Mouse (Mus musculus) hindbrain, embryonic 15.5 days (tissue): ENCODE measurements around the gene Akap13. TPM values are rescaled to one million over a fixed set of nuclear protein-coding genes. Genes with fewer than 3 reads are reported as not detected.
"Not testable (repeated sequence)": the region's sequence is repeated elsewhere in the genome, so short reads cannot be mapped to it uniquely, and the experiment has no call there.

Source experiments
- ATAC-seq: fragments of 200-750 bp; cut with Nextera tagmentation; 2 replicates; pipeline ENCODE4 v1.8.0; 2017; ENCODE audit warnings: low read depth, moderate number of reproducible peaks, moderate TSS enrichment; ENCODE audit not compliant: low FRiP score
- H3K27ac ChIP-seq: fragments of 300-500 bp; sonication (generic); replicated peaks from 2 replicates; pipeline ENCODE4 v1.5.1; 2015; ENCODE audit warnings: mild to moderate bottlenecking, inconsistent platforms
- H3K27me3 ChIP-seq: fragments of 300-500 bp; sonication (generic); 2 replicates; pipeline ENCODE4 v1.6.1; 2015; ENCODE audit warnings: control low read depth, inconsistent platforms
- H3K36me3 ChIP-seq: fragments of 300-500 bp; sonication (generic); 2 replicates; pipeline ENCODE4 v1.6.1; 2015; ENCODE audit warnings: control low read depth, inconsistent platforms
- H3K4me1 ChIP-seq: fragments of 300-500 bp; sonication (generic); replicated peaks from 2 replicates; pipeline ENCODE4 v1.6.1; 2015; ENCODE audit warnings: control low read depth, inconsistent platforms
- H3K4me2 ChIP-seq: fragments of 300-500 bp; sonication (generic); 2 replicates; pipeline ENCODE4 v1.6.1; 2015; ENCODE audit warnings: moderate library complexity, mild to moderate bottlenecking, inconsistent platforms
- H3K4me3 ChIP-seq: fragments of 300-500 bp; sonication (generic); 2 replicates; pipeline ENCODE4 v1.5.1; 2015; ENCODE audit warnings: mild to moderate bottlenecking, inconsistent platforms
- H3K9ac ChIP-seq: fragments of 300-500 bp; sonication (generic); 2 replicates; pipeline ENCODE4 v1.6.1; 2015; ENCODE audit warnings: inconsistent platforms
- H3K9me3 ChIP-seq: fragments of 300-500 bp; sonication (generic); 2 replicates; pipeline ENCODE4 v1.6.1; 2016; ENCODE audit warnings: control low read depth, inconsistent platforms
- WGBS: fragments of 180-500 bp; shearing (Covaris S2); methylation state at CpG from one replicate; pipeline ENCODE4 v1.1.7; 2015; 5-methylcytosine and 5-hydroxymethylcytosine counted together
- polyA plus RNA-seq: library from polyadenylated mRNA; unstranded; fragments of >200 nt; fragmentation: Nextera tagmentation; extraction: Ambion mirVana; gene quantifications from 2 replicates; pipeline ENCODE4 v1.2.1, GENCODE M21; 2015

Gene Akap13
- polyA plus RNA-seq, 1 experiment from 2014 or later = 15.3 TPM

DNA sequence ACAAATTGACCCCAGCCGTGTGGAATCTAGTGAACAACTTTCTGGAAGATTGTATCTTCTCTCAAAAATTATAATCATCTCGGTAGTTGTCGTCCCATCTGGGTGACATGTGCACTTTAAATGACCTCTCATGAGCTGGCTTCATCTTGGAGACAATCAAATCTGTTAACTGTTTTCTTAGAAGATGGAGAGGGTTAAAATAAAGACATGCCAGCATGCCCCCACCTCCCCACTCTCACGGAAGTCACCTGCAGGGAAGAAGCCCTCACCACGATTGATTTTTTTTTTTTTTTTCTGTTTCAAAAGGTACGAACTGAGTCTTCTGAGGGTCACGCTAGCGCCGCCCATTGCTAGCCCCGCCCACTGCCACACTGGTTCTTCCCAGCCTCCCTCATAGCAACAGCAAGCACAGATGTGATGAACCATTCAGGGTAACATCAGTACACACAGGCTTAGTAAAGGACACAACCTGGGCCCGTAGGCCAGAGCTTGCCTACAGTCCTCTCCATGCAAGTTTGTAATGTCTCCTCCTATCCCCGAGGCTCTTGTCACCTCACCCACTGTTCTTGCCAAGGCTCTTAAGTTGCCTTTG is 298.0 kb downstream of the Akap13 start:
- no peak for ATAC-seq
- H3K4me2 ChIP-seq = peak overlapping the region; percentile 35; the same call in 1 of the 2 replicates
- H3K4me3 ChIP-seq = no peak overlapping the region
- no peaks in the 10 kb centered on the region for H3K9me3 ChIP-seq
- H3K4me1 ChIP-seq = peaks cover 26% of the 10 kb centered on the region
- 0 out of 2 replicates have a peak overlapping the region, but pooled peaks have one; percentile 8 for H3K27ac ChIP-seq
- H3K9ac ChIP-seq = no peak overlapping the region
- H3K36me3 ChIP-seq = no peaks in the 10 kb centered on the region
- H3K27me3 ChIP-seq = no peaks in the 10 kb centered on the region
- WGBS = 30% methylated on average over 12 of the region's 12 CpGs

DNA sequence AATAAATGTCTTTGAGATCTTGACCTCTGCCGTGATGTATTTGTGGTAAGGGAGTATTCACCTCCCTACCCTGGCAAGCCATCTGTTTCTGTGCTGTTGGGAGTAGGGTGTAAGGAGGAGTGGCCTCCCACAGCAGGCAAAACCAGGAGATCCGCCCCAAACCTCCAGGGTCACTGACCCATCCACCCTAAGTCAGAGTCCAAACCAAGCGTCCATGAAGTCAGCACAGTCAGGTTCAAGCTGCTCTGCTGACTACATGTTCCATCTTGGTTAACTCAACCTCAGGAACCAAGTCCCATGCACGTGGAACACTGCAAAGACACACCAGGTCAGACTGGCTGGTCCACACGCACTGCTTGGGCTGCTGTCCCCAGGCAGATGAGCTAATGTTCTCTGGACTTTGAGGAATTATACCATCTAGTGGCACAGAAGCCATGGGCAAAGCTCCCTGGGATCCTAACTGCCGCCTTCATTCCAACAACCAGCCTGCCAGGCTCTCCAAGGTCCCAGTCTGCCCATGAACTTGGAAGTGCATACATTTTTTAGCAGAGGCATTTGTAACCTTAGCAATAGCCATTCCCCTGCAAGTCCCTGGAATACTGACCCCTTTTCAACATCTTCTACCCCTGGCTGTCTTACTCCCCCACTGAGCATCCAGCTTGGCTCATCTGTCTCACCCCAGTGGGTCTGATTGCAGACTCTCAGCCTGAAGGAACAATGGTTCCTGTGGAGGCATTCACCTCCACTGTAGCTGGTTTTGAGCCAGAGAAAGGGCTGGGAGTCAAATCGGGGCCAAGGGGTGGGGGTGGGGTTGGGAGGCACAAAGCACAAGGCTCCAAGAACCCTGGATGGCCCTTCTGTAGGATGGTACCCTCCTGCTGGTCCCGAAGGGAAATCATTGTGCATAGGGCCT is 299.5 kb downstream of the Akap13 start:
- Histone ChIP-seq H3K27ac (peak overlapping the region; percentile 74), H3K4me1 (peaks cover 26% of the 10 kb centered on the region), H3K9me3 (no peaks in the 10 kb centered on the region), H3K27me3 (no peaks in the 10 kb centered on the region), H3K36me3 (no peaks in the 10 kb centered on the region), H3K4me2 (no peak overlapping the region), H3K4me3 (no peak overlapping the region), H3K9ac (no peak overlapping the region)
- ATAC-seq = peak; percentile 81
- WGBS = 21% methylated on average over 8 of the region's 8 CpGs

DNA sequence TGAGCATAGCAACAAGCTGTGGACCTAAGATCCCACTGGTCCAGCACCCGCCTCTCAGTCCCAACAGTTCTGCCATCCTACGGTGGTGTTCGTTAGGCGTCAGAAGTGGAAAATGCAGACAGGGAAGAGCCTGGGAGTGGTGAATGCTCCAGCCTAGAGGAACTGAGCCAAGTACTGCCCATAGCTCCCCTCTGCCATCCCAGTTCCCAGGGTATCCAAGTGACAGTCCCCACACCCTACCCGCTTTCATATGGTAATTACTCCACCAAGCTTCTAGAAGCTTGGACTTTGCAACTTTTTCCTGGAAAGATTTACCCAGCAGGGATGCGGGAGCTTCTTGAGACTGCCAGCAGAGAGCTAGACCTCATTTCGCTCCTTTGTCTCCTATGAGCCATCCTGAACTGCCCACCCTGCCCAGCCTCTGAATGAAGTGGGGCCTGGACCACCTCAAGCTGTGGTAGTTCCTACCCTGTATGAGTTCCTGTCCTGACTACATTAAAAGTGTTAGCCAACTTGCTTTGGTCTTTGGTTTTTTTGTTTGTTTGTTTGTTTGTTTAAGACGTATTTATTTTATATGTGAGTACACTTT is 300.6 kb downstream of the Akap13 start:
- H3K4me3 ChIP-seq = no peak overlapping the region
- no peak overlapping the region for H3K9ac ChIP-seq
- WGBS = 31% methylated on average over 8 of the region's 8 CpGs
- H3K9me3 ChIP-seq = no peaks in the 10 kb centered on the region
- peak overlapping the region; percentile 74 for H3K27ac ChIP-seq
- ATAC-seq = peak; percentile 84
- no peak overlapping the region for H3K4me2 ChIP-seq
- H3K36me3 ChIP-seq = no peaks in the 10 kb centered on the region
- H3K27me3 ChIP-seq = no peaks in the 10 kb centered on the region
- H3K4me1 ChIP-seq = peaks cover 26% of the 10 kb centered on the region

DNA sequence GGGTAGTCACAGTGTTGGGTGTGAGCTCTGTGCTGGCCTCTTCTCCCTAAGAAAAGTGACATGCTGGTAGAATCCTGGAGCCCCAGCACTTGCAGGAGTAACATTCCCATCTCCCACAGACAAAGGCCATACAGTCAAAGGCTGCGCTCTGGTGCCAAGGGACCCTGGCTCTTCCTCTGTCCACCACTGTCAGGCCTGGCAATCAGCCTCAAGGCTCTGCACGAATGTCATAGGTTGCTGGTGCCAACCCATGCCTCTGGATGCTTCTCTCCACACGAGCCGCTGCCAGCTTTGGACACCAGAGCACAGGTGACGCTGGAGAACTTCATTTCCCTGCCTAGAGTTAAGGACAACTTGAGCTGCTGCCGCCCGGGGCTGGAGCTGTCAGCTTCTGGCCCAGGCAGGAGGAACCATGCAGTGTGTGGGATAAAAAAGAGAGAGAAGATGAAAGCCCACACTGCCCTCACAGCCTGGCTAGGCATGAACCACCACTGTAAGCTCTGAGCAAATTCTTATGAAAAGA is 304.7 kb downstream of the Akap13 start:
- H3K27ac ChIP-seq = no peak overlapping the region
- H3K36me3 ChIP-seq = no peaks in the 10 kb centered on the region
- no peak for ATAC-seq
- no peaks in the 10 kb centered on the region for H3K27me3 ChIP-seq
- H3K9ac ChIP-seq = no peak overlapping the region
- peaks cover 5% of the 10 kb centered on the region for H3K4me1 ChIP-seq
- 73% methylated on average over 7 of the region's 7 CpGs for WGBS
- no peaks in the 10 kb centered on the region for H3K9me3 ChIP-seq
- no peak overlapping the region for H3K4me2 ChIP-seq
- no peak overlapping the region for H3K4me3 ChIP-seq

DNA sequence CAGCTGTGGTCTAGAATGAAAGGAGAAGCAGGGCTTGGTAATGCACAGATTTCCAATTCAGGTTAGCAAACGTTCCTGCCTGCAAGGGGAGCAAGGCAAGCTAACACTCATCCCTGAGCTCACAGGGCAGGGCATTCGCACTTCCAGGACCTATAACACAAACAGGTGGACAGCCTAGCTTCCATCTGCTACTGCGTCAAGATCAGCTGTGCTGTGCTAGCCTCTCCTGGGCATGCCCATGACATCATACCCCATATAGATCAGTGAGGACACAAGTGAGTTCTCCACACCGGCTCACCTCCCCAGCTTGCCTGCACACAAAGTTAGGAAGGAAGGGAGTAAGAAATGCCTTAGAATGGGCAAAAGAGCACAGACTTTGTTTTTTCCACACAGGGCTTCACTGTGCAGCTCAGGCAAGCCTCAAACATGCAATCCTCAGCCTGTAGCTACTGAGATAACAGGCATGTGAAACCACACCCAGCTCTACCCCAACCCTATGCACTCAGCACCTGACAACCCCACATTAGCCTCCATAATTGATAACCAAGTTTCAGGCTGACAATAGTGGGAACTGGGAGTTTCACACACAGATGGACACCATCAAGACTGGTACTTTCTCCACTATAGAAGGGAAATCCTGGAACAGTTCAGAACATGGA is 305.5 kb downstream of the Akap13 start:
- H3K4me3 ChIP-seq, H3K36me3 ChIP-seq, H3K4me2 ChIP-seq, ATAC-seq, H3K27ac ChIP-seq, H3K27me3 ChIP-seq, H3K9ac ChIP-seq, H3K9me3 ChIP-seq, H3K4me1 ChIP-seq: not testable (repeated sequence)
- 69% methylated on average over 4 of the region's 4 CpGs for WGBS

DNA sequence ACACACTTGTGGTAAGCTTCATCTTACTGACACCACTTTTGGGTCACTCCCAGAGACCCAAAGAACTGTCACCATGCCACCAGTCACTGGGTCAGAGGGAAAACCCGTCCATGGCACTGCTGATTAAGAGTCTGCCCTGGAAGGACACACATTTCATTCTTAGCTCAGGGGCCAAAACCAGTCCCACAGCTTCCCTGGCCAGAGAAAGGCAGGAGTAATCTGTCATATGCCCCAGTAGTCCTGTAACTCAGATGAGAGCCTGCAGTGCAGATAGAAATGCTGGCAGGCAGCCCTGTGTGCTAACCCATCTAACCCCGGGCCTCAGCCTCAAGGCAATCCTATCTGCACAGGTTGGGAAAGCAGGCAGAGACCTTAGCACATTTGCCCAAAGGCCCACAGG is 306.9 kb downstream of the Akap13 start:
- not testable (repeated sequence) for H3K27ac ChIP-seq, H3K4me1 ChIP-seq, H3K27me3 ChIP-seq, H3K9me3 ChIP-seq, ATAC-seq, H3K36me3 ChIP-seq, H3K9ac ChIP-seq, H3K4me2 ChIP-seq, H3K4me3 ChIP-seq
- 80% methylated on average over 1 of the region's 2 CpGs for WGBS

DNA sequence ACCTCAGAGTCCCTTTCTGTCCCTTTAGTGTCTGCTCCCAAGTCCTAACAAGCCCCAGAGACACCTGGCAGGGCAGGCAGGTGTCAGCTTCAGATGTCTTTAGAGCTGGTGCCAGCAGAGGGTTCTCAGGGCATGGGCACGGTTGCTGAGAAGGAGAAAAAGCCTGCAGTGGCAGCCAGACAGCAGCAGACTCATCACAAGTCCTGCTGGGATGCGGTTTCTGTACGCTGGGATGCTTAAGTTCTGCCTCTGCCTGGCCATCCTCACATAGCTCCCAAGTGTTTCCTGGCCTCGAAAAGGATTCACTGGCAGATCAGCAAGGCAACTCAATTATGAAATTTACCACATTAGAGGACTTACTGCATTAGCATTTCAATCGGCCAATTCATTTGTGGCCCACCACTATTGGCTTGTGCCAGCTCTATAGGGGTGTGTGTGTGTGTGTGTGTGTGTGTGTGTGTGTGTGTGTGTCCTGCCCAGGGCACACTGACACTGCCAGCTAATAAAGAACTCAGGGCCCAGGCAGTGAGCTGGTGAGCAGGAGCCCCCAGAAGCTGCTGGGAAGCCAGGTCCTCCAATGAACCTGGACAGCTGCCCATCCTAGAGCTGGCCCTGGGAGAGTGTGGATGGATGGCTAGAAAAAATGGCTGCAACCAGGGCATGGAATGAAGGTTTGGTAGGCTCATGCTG is 311.9 kb downstream of the Akap13 start:
- not testable (repeated sequence) for H3K9me3 ChIP-seq, H3K36me3 ChIP-seq, H3K9ac ChIP-seq, H3K27me3 ChIP-seq, H3K4me3 ChIP-seq, H3K27ac ChIP-seq, H3K4me1 ChIP-seq, H3K4me2 ChIP-seq
- peak; percentile 89 for ATAC-seq
- 40% methylated on average over 1 of the region's 5 CpGs for WGBS

DNA sequence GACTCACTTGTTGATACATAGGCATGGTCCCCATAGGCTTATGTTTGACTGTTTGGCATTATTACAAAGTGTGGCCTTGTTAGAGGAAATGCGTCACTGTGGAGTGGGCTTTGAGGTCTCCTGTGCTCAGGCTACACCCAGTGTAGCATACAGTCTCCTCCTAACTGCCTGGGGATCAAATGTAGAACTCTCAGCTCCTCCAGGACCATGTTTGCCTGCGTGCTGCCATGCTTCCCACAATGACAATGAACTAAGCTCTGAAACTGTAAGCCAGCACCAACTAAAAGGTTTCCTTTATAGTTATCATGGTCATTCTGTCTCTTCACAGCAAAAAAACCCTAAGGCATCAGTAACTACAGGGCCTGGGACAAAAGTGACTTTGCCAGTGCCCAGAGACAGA is 312.8 kb downstream of the Akap13 start:
- H3K4me2 ChIP-seq = no peak overlapping the region
- H3K36me3 ChIP-seq = no peaks in the 10 kb centered on the region
- H3K4me1 ChIP-seq = no peaks in the 10 kb centered on the region
- H3K27ac ChIP-seq = 0 out of 2 replicates have a peak overlapping the region, but pooled peaks have one; percentile 15
- no peak overlapping the region for H3K4me3 ChIP-seq
- no peaks in the 10 kb centered on the region for H3K9me3 ChIP-seq
- no peak overlapping the region for H3K9ac ChIP-seq
- WGBS = 81% methylated on average over 2 of the region's 2 CpGs
- ATAC-seq = no peak
- no peaks in the 10 kb centered on the region for H3K27me3 ChIP-seq

DNA sequence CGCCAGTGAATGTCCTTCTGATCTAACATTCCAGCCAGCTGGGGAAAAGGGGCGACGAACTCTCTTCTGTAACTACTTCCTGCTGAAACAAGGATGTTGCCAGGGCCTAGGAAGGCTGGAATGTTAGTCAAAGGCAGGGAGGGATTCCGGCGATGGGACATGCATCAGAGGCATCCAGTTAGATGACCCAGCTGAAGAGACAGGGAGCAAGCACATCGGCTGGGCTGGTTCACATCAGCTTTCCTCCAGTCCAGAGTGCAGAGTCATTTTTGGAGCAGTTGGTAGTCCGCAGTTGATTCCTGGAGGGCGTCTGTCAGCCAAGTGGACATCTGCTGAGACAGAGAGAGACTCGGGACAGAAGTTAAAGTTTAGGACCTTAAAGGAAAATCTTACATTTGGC is 314.6 kb downstream of the Akap13 start:
- H3K9ac ChIP-seq = no peak overlapping the region
- ATAC-seq = no peak
- no peak overlapping the region for H3K4me3 ChIP-seq
- H3K4me2 ChIP-seq = no peak overlapping the region
- H3K36me3 ChIP-seq = no peaks in the 10 kb centered on the region
- 85% methylated on average over 9 of the region's 9 CpGs for WGBS
- H3K9me3 ChIP-seq = no peaks in the 10 kb centered on the region
- no peaks in the 10 kb centered on the region for H3K27me3 ChIP-seq
- no peak overlapping the region for H3K27ac ChIP-seq
- H3K4me1 ChIP-seq = no peaks in the 10 kb centered on the region

DNA sequence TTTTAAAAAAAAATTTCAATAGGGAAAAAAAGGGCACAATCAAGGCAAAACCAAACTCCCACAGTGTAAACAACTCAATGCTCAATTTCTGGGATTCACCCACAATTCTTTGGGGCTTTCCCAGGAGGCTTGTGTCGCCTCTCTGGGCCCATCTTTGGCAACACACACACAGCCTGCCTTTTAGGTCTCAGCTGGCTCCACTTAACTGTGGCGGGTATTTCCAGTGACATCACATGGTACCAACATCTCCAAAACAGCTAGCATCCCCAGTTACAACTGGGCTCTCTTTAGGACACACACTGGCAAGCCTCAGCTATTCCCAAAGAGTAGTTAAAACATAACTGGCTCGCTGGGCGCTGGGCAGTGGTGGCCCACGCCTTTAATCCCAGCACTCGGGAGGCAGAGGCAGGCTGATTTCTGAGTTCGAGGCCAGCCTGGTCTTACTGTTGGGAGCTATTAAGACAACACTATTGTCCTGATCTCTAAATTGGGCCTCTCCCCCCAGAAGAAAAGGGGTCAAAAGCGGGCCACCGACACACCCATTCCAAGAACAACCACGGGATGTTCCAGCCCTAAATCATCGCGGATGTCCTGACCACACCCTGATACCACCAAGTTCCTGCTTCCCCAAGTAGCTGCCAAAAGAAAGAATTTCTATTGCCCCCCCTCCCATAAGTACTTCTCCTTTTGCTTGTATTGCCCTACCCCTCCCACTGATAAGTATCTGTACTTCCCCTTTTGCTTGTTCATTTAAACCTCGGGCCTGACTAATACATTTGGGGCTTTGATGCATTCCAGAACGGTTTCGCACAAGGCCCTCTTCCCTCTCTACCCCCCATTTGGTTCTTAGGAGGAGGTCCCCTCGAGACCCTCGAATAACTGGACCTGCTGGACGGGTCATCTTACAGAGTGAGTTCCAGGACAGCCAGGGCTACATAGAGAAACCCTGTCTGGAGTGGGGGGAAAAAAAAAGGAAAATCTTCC is 319.1 kb downstream of the Akap13 start:
- H3K4me1 ChIP-seq, H3K27me3 ChIP-seq, H3K4me3 ChIP-seq, ATAC-seq, H3K9me3 ChIP-seq, H3K9ac ChIP-seq, H3K36me3 ChIP-seq, H3K27ac ChIP-seq, H3K4me2 ChIP-seq: not testable (repeated sequence)
- WGBS = 91% methylated on average over 18 of the region's 18 CpGs
